Mouse (Mus musculus): ENCODE measurements at regions not wholly inside any gene's neighbourhood (a gene's known extent, or its start where the extent isn't known, plus 50 kb on each side); places are given as distances from the start of the nearest gene placed in this dataset.

GRCm38 (mm10) chr3:49842119-49842518 is 85.0 kb upstream of the Pcdh18 start:
- no peaks in the 10 kb centered on the region for H3K9me3 ChIP-seq (replicated peaks)
- H3K36me3 ChIP-seq, result no peaks in the 10 kb centered on the region
- H3K4me1 ChIP-seq, result peaks cover 26% of the 10 kb centered on the region
- 37% methylated on average over 6 of the region's 6 CpGs for WGBS
- 0 out of 2 replicates have a peak overlapping the region, but pooled peaks have one; percentile 42 for H3K27ac ChIP-seq
- no peak for DNase-seq (ENCODE audit: low spot score)
- H3K27me3 ChIP-seq (ENCODE audit: low read depth, poor library complexity, severe bottlenecking), result no peaks in the 10 kb centered on the region
- H3K4me3 ChIP-seq, result no peak overlapping the region

- 45% methylated on average over 10 of the region's 10 CpGs for WGBS
- Histone ChIP-seq H3K27ac (peak overlapping the region; percentile 70), H3K4me1 (peaks cover 26% of the 10 kb centered on the region), H3K27me3 (ENCODE audit: low read depth, poor library complexity, severe bottlenecking) (no peaks in the 10 kb centered on the region), H3K4me3 (no peak overlapping the region), H3K36me3 (no peaks in the 10 kb centered on the region), H3K9me3 (replicated peaks) (no peaks in the 10 kb centered on the region)
- DNase-seq (ENCODE audit: low spot score), result no peak
Observed at GRCm38 (mm10) chr3:49840448-49841156, 83.5 kb upstream of the Pcdh18 start.

DNA sequence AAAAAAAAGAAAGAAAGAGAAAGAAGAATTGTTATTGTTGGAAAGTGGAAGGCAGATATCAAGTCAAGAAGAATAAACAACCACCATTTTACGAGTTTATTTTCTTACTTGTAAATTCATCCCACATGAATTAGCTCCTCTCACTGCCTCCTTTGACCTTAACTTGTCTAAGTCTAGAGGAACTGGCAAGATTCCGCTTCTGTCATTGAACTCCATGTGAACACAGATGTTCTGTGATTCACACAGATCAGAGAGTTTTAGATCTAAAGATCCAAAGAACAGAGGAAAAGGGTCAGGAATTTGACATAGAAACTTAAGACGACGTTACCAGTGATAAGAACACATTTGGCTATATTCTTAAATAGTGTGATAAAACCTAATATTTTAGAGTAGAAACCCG is 57.3 kb upstream of the Pcdh18 start:
- Histone ChIP-seq H3K9me3 (replicated peaks) (no peaks in the 10 kb centered on the region), H3K36me3 (no peaks in the 10 kb centered on the region), H3K27me3 (ENCODE audit: low read depth, poor library complexity, severe bottlenecking) (no peaks in the 10 kb centered on the region), H3K4me1 (peaks cover 5% of the 10 kb centered on the region; the same call in 1 of the 2 replicates), H3K27ac (no peak overlapping the region), H3K4me3 (no peak overlapping the region)
- WGBS, result 74% methylated on average over 5 of the region's 5 CpGs
- no peak for DNase-seq (ENCODE audit: low spot score)

DNA sequence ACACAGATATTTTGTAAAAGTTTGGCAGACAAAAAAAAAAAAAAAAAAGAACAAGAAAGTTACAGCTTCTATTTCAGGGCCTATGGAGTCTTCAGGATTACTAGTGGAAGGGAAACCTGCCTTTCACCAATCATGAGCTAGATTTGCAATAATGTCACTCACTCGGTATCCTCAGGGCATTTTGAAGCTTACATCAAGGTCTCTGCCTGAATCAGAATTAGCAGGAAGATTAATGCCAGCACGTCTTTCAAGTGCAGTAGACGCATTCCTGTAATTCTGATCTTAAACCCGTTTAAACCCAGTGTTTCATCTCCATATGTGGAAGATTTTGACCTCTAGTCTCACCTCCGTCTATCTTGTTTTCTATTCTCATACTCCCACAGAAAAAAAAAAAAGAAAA is 50.6 kb upstream of the Pcdh18 start:
- 23% methylated on average over 5 of the region's 5 CpGs for WGBS
- Histone ChIP-seq H3K4me1 (peaks cover 25% of the 10 kb centered on the region), H3K36me3 (no peaks in the 10 kb centered on the region), H3K4me3 (no peak overlapping the region), H3K27ac (no peak overlapping the region), H3K9me3 (replicated peaks) (no peaks in the 10 kb centered on the region), H3K27me3 (ENCODE audit: low read depth, poor library complexity, severe bottlenecking) (no peaks in the 10 kb centered on the region)
- no peak for DNase-seq (ENCODE audit: low spot score)

- WGBS, result 22% methylated on average over 1 of the region's 1 CpGs
- peaks cover 25% of the 10 kb centered on the region for H3K4me1 ChIP-seq
- no peaks in the 10 kb centered on the region for H3K9me3 ChIP-seq (replicated peaks)
- H3K27me3 ChIP-seq (ENCODE audit: low read depth, poor library complexity, severe bottlenecking), result no peaks in the 10 kb centered on the region
- no peak overlapping the region for H3K4me3 ChIP-seq
- peak overlapping the region; percentile 56; the same call in 1 of the 2 replicates for H3K27ac ChIP-seq
- H3K36me3 ChIP-seq, result no peaks in the 10 kb centered on the region
- DNase-seq (ENCODE audit: low spot score), result no peak
Observed at GRCm38 (mm10) chr3:49807280-49807679, 50.2 kb upstream of the Pcdh18 start.

Data from limb, embryonic 10.5 days (tissue).